Mouse (Mus musculus) CH12.LX (cell line): ENCODE measurements around the gene Ccdc88b. TPM values are rescaled to one million over a fixed set of nuclear protein-coding genes. Genes with fewer than 3 reads are reported as not detected.

ENCODE experiments used
- DNase-seq: peaks from one replicate; pipeline ENCODE4 v3.0.0-alpha.2; 2013; ENCODE audit errors: extremely low read depth
- H3K27ac ChIP-seq: 2 replicates; pipeline ENCODE4 v1.5.1; 2012; ENCODE audit warnings: low read depth, mild to moderate bottlenecking, control low read depth, moderate library complexity; ENCODE audit not compliant: insufficient read depth
- H3K27me3 ChIP-seq: replicated peaks from 2 replicates; pipeline ENCODE3; 2012; ENCODE audit warnings: inconsistent platforms
- H3K36me3 ChIP-seq, 2 experiments: replicated peaks in 1 of 2; 2 replicates each; pipeline versions ENCODE3 to v1.6.1; 2012; ENCODE audit warnings: inconsistent platforms in 1 of 2, low read length in 1 of 2, mild to moderate bottlenecking in 1 of 2, mixed read lengths in 1 of 2, moderate library complexity in 1 of 2; ENCODE audit not compliant: control insufficient read depth in 1 of 2, insufficient read depth in 1 of 2
- H3K4me1 ChIP-seq, 2 experiments: 2 replicates each; pipeline ENCODE4 v1.6.1; 2012; ENCODE audit warnings: inconsistent platforms in 1 of 2, moderate library complexity in 1 of 2; ENCODE audit not compliant: insufficient read depth in 2 of 2, control insufficient read depth in 1 of 2
- H3K4me2 ChIP-seq: 2 replicates; pipeline ENCODE4 v1.6.1; 2012; ENCODE audit warnings: low read depth, mild to moderate bottlenecking, control low read depth; ENCODE audit not compliant: poor library complexity, insufficient read depth, severe bottlenecking
- H3K4me3 ChIP-seq, 3 experiments: fragments of 150-350 bp in 1 of 3; sonication (generic) in 1 of 3; replicated peaks in 1 of 3; 2 replicates each; pipeline versions ENCODE3 to v1.5.1; 2011 to 2012; ENCODE audit warnings: low read depth in 2 of 3, low read length in 2 of 3, mild to moderate bottlenecking in 2 of 3, moderate library complexity in 2 of 3, control low read depth in 1 of 3, improper control_type of control experiment in 1 of 3, inconsistent platforms in 1 of 3, mixed read lengths in 1 of 3; ENCODE audit not compliant: poor library complexity in 1 of 3
- H3K79me2 ChIP-seq: replicated peaks from 2 replicates; pipeline ENCODE4 v1.6.1; 2012; ENCODE audit warnings: mild to moderate bottlenecking, moderate library complexity; ENCODE audit not compliant: control insufficient read depth, poor library complexity, insufficient read depth, severe bottlenecking; ENCODE audit errors: extremely low read depth
- H3K9ac ChIP-seq: 2 replicates; pipeline ENCODE4 v1.6.1; 2012; ENCODE audit warnings: low read depth, mild to moderate bottlenecking, control low read depth, moderate library complexity; ENCODE audit not compliant: insufficient read depth
- H3K9me3 ChIP-seq: replicated peaks from 2 replicates; pipeline ENCODE3; 2012; ENCODE audit warnings: low read length, inconsistent platforms, mixed read lengths
- BHLHE40 ChIP-seq: IDR thresholded peaks from 2 replicates; pipeline ENCODE4 v1.6.1; 2011; ENCODE audit warnings: mild to moderate bottlenecking, low read depth, low read length, improper control_type of control experiment
- CHD1 ChIP-seq: IDR thresholded peaks from 2 replicates; pipeline ENCODE4 v1.6.1; 2012; ENCODE audit warnings: low read depth, low read length, improper control_type of control experiment, inconsistent platforms
- CHD2 ChIP-seq: IDR thresholded peaks from 2 replicates; pipeline ENCODE4 v1.6.1; 2011; ENCODE audit warnings: low read length, improper control_type of control experiment
- E2F4 ChIP-seq: IDR thresholded peaks from 2 replicates; pipeline ENCODE4 v1.6.1; 2011; ENCODE audit warnings: low read depth, low read length, improper control_type of control experiment; ENCODE audit not compliant: insufficient replicate concordance
- ELF1 ChIP-seq: IDR thresholded peaks from 2 replicates; pipeline ENCODE4 v1.6.1; 2014; ENCODE audit warnings: low read depth, mild to moderate bottlenecking, inconsistent platforms, low read length, improper control_type of control experiment
- EP300 ChIP-seq: IDR thresholded peaks from 2 replicates; pipeline ENCODE4 v1.6.1; 2011; ENCODE audit warnings: low read length, improper control_type of control experiment
- ETS1 ChIP-seq: conservative IDR thresholded peaks from 2 replicates; pipeline ENCODE4 v1.6.1; 2012; ENCODE audit warnings: low read depth, mild to moderate bottlenecking, inconsistent platforms, low read length, improper control_type of control experiment, moderate library complexity
- GABPA ChIP-seq: IDR thresholded peaks from 2 replicates; pipeline ENCODE4 v1.6.1; 2012; ENCODE audit warnings: low read depth, low read length, improper control_type of control experiment, inconsistent platforms; ENCODE audit not compliant: insufficient replicate concordance
- HCFC1 ChIP-seq: IDR thresholded peaks from 2 replicates; pipeline ENCODE4 v1.6.1; 2012; ENCODE audit warnings: low read depth, mild to moderate bottlenecking, inconsistent platforms, low read length, improper control_type of control experiment
- IRF4 ChIP-seq: IDR thresholded peaks from 2 replicates; pipeline ENCODE4 v1.6.1; 2014; ENCODE audit warnings: low read depth, mild to moderate bottlenecking, inconsistent platforms, low read length, improper control_type of control experiment
- JUN ChIP-seq: IDR thresholded peaks from 2 replicates; pipeline ENCODE4 v1.6.1; 2011; ENCODE audit warnings: low read depth, mild to moderate bottlenecking, low read length, improper control_type of control experiment, moderate library complexity; ENCODE audit not compliant: insufficient read depth
- JUND ChIP-seq: conservative IDR thresholded peaks from 2 replicates; pipeline ENCODE4 v1.6.1; 2011; ENCODE audit warnings: low read depth, low read length, improper control_type of control experiment
- KAT2A ChIP-seq: IDR thresholded peaks from 2 replicates; pipeline ENCODE4 v1.6.1; 2012; ENCODE audit warnings: low read length, improper control_type of control experiment, inconsistent platforms; ENCODE audit not compliant: insufficient replicate concordance
- MAFK ChIP-seq: IDR thresholded peaks from 2 replicates; pipeline ENCODE4 v1.6.1; 2011; ENCODE audit warnings: low read length, improper control_type of control experiment; ENCODE audit not compliant: insufficient replicate concordance
- MAX ChIP-seq: IDR thresholded peaks from 2 replicates; pipeline ENCODE4 v1.6.1; 2011; ENCODE audit warnings: low read length, improper control_type of control experiment
- MAZ ChIP-seq: IDR thresholded peaks from 2 replicates; pipeline ENCODE4 v1.6.1; 2012; ENCODE audit warnings: low read depth, mild to moderate bottlenecking, inconsistent platforms, low read length, improper control_type of control experiment, moderate library complexity
- MEF2A ChIP-seq: IDR thresholded peaks from 2 replicates; pipeline ENCODE4 v1.6.1; 2014; ENCODE audit warnings: low read depth, mild to moderate bottlenecking, inconsistent platforms, low read length, improper control_type of control experiment, borderline replicate concordance
- MXI1 ChIP-seq: IDR thresholded peaks from 2 replicates; pipeline ENCODE4 v1.6.1; 2011; ENCODE audit warnings: mild to moderate bottlenecking, low read depth, low read length, improper control_type of control experiment
- MYC ChIP-seq: IDR thresholded peaks from 2 replicates; pipeline ENCODE4 v1.6.1; 2011; ENCODE audit warnings: low read depth, mild to moderate bottlenecking, improper control_type of control experiment, low read length
- NELFE ChIP-seq: IDR thresholded peaks from 2 replicates; pipeline ENCODE4 v1.6.1; 2011; ENCODE audit warnings: low read depth, low read length, improper control_type of control experiment
- NRF1 ChIP-seq: IDR thresholded peaks from 2 replicates; pipeline ENCODE4 v1.6.1; 2014; ENCODE audit warnings: low read depth, mild to moderate bottlenecking, inconsistent platforms, low read length, improper control_type of control experiment, moderate library complexity
- POLR2A ChIP-seq: IDR thresholded peaks from 2 replicates; pipeline ENCODE4 v1.6.1; 2011; ENCODE audit warnings: low read depth, mild to moderate bottlenecking, improper control_type of control experiment, low read length
- POLR2AphosphoS2 ChIP-seq: IDR thresholded peaks from 2 replicates; pipeline ENCODE4 v1.6.1; 2011; ENCODE audit warnings: low read depth, low read length, improper control_type of control experiment
- RCOR1 ChIP-seq: conservative IDR thresholded peaks from 2 replicates; pipeline ENCODE4 v1.6.1; 2012; ENCODE audit warnings: low read depth, mild to moderate bottlenecking, inconsistent platforms, low read length, improper control_type of control experiment
- SIN3A ChIP-seq: IDR thresholded peaks from 2 replicates; pipeline ENCODE4 v1.6.1; 2012; ENCODE audit warnings: low read length, improper control_type of control experiment, inconsistent platforms
- TBP ChIP-seq: conservative IDR thresholded peaks from 2 replicates; pipeline ENCODE4 v1.6.1; 2011; ENCODE audit warnings: low read depth, low read length, improper control_type of control experiment
- TCF12 ChIP-seq: IDR thresholded peaks from 2 replicates; pipeline ENCODE4 v1.6.1; 2014; ENCODE audit warnings: low read depth, mild to moderate bottlenecking, inconsistent platforms, low read length, improper control_type of control experiment
- USF1 ChIP-seq: IDR thresholded peaks from 2 replicates; pipeline ENCODE4 v1.6.1; 2014; ENCODE audit warnings: low read depth, mild to moderate bottlenecking, inconsistent platforms, low read length, improper control_type of control experiment
- ZKSCAN1 ChIP-seq: IDR thresholded peaks from 2 replicates; pipeline ENCODE4 v1.6.1; 2012; ENCODE audit warnings: low read depth, inconsistent platforms, low read length, improper control_type of control experiment, borderline replicate concordance
- ZMIZ1 ChIP-seq: IDR thresholded peaks from 2 replicates; pipeline ENCODE4 v1.6.1; 2012; ENCODE audit warnings: low read depth, mild to moderate bottlenecking, inconsistent platforms, low read length, improper control_type of control experiment
- ZNF384 ChIP-seq: IDR thresholded peaks from 2 replicates; pipeline ENCODE4 v1.6.1; 2012; ENCODE audit warnings: low read depth, low read length, improper control_type of control experiment, inconsistent platforms
- dilution Hi-C: fragments of 300-500 bp; cut with MboI; formaldehyde crosslinking; loops from 2 replicates; pipeline ENCODE4 v1.14.3; 2020; ENCODE audit warnings: low sequenced_read_pairs; ENCODE audit not compliant: extremely low pct_unique_long_range_greater_than_20kb, extremely low pct_ligation_motif_present
- in situ Hi-C: fragments of 300-500 bp; cut with MboI; formaldehyde crosslinking; loops from 3 replicates; pipeline ENCODE4 v1.14.3; 2019; ENCODE audit warnings: low sequenced_read_pairs, low pct_ligation_motif_present, low pct_unique_long_range_greater_than_20kb, mixed read lengths
- polyA plus RNA-seq: library from polyadenylated mRNA; unstranded; fragments of >175 nt; gene quantifications from 2 replicates; pipeline ENCODE4 v1.2.1, GENCODE M21; 2012; ENCODE audit warnings: low read depth; ENCODE audit not compliant: insufficient read length
- total RNA-seq, 2 experiments: library from RNA; depleted of rRNA; stranded (reverse); fragments of 300-350 nt in 1 of 2; fragments of >200 nt in 1 of 2; gene quantifications; 2 replicates each; pipeline ENCODE4 v1.2.3; 2012 to 2014

The Ccdc88b gene
- total RNA-seq (2012; rRNA removed) (57.0 and 76.4 TPM in 2 replicates), total RNA-seq (2014; rRNA removed) (19.3 and 20.5 TPM in 2 replicates), polyA plus RNA-seq (53.0 and 56.4 TPM in 2 replicates)

GRCm38 (mm10) chr19:6858031-6858430, at the start of gene Ccdc88b:
Gene Ccdc88b (minus strand): TSS chr19:6858211.
- TF ChIP-seq BHLHE40 (peak; percentile 82), MAZ (peak; percentile 87), CHD1 (peak; percentile 25; the same call in 1 of the 2 replicates), ZKSCAN1 (no peak), MAX (peak; percentile 76; the same call in 1 of the 2 replicates), ELF1 (peak; percentile 99), JUN (no peak), TBP (peak; percentile 75; the same call in 1 of the 2 replicates), TCF12 (peak; percentile 99), IRF4 (peak; percentile 71), JUND (peak; percentile 20; the same call in 1 of the 2 replicates), ZNF384 (no peak), NRF1 (peak; percentile 47; the same call in 1 of the 2 replicates), MEF2A (peak; percentile 88; the same call in 1 of the 2 replicates), MYC (peak; percentile 70; the same call in 1 of the 2 replicates), POLR2AphosphoS2 (peak; percentile 72; the same call in 1 of the 2 replicates), SIN3A (peak; percentile 97), RCOR1 (peak; percentile 84), ZMIZ1 (peak; percentile 93), EP300 (peak; percentile 86), MXI1 (peak; percentile 92), ETS1 (peak; percentile 96), MAFK (no peak), NELFE (peak; percentile 82), GABPA (no peak), E2F4 (no peak), HCFC1 (peak; percentile 77), KAT2A (0 out of 2 replicates have a peak, but pooled peaks have one; percentile 55), USF1 (no peak), CHD2 (peak; percentile 83), POLR2A (peak; percentile 81)
- TF ChIP-seq, all 38 proteins: peak for 24
- Histone ChIP-seq H3K4me2 (peak within 1 kb of the TSS; percentile 86), H3K27ac (peak within 1 kb of the TSS; percentile 95), H3K4me1 (peaks cover 23 to 43% of the 10 kb centered on the region in 2 experiments), H3K36me3 (peaks cover 30 to 57% of the 10 kb centered on the region in 2 experiments), H3K9me3 (no peaks in the 10 kb centered on the region), H3K27me3 (no peaks in the 10 kb centered on the region), H3K79me2 (peaks cover 23% of the 10 kb centered on the region), H3K9ac (peak within 1 kb of the TSS; percentile 92), H3K4me3 (peak within 1 kb of the TSS; percentile 65 to 97 (median 85))
- dilution Hi-C loops (no loop called here), in situ Hi-C loops (no loop called here)
- peak; percentile 95 for DNase-seq
